Mouse (Mus musculus): Measurements from ENCODE around the gene Zfp108. TPM values are rescaled to one million over a fixed set of nuclear protein-coding genes. Genes with fewer than 3 reads are reported as not detected.
A peak's percentile ranks its signal among the peaks of the same experiment; 100 is the strongest.

Gene Zfp108
- polyA plus RNA-seq, 1 experiment, result 4.4 TPM

DNA sequence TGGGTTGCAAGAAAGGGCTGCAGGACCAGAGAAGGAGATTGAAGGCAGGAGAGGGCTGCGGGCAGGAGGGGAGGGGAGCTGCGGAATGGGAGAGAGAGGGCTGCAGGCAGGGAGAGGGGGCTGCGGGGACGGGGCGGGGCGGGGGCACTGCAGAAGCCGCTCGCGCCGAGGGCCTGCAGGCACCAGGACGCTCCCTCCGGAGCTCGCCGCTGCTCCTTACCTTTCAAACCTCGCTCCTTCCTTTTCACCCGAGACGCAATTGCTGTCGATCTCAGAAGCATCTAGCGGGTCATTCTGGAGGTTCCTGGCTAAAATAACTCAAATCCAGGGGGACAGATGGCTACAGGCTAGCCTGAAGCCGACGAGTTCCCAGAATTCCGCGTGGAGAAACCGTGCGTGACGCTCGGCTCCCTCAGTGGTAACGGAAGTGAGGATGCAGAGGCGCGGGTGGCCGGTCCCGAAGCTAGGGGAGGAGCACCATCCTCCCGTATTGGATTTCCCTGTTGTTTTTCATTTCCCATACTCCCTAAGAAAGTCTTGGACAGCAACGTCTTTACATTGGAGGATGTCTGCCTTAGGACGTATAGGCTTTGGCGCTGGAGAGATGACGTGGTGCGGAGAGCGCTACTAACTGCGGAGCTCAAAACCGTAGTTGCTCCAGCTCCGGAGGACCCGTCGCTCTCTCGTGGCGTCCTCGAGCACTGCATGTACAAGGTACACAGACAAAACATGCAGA, 44.5 kb downstream of the Zfp108 start:
- DNase-seq (ENCODE audit: low read depth), result peak; percentile 98
- TF ChIP-seq POLR2A (IDR thresholded peaks at IDR 0.05; ENCODE audit: borderline replicate concordance, extremely low read depth, insufficient read depth, insufficient read length, poor library complexity, severe bottlenecking) (peak; percentile 11; the same call in 1 of the 2 replicates), CTCF (IDR thresholded peaks at IDR 0.05; ENCODE audit: borderline replicate concordance, extremely low read depth, insufficient read depth, insufficient read length) (peak; percentile 60)

DNA sequence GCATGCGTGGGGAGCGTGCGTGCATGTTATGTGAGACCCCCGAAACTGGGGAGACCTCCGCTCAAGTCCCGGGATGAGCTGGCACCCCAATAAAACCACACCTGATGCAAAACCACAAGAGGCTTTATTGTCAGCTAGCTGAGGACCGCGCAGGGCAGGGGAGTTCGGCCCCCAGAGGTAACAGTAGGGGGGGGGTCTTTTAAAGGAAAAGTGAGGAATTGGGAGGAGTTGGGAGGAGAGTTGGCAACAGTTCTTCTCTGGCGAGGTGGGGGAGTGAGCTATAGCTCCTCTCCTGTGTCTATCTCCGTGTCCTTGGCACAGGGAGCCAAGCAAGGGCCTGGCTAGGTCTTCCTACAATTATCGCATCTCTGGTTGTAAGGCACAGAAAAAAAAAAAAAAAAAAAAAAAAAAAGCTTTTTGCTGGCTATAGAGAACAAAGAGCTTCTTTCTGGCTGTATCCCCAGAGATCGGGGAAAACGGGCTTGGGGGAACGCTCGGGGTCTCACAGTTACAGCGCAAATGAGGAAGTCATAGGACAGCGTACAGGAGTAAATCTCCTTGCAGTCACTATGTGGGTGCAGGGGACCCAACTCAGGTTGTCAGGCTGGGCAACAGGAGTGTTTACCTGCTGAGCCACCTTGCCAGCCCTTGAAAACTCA, 45.4 kb downstream of the Zfp108 start:
- no peak for TF ChIP-seq POLR2A (IDR thresholded peaks at IDR 0.05; ENCODE audit: borderline replicate concordance, extremely low read depth, insufficient read depth, insufficient read length, poor library complexity, severe bottlenecking)
- no peak for TF ChIP-seq CTCF (IDR thresholded peaks at IDR 0.05; ENCODE audit: borderline replicate concordance, extremely low read depth, insufficient read depth, insufficient read length)
- peak; percentile 68 for DNase-seq (ENCODE audit: low read depth)

DNA sequence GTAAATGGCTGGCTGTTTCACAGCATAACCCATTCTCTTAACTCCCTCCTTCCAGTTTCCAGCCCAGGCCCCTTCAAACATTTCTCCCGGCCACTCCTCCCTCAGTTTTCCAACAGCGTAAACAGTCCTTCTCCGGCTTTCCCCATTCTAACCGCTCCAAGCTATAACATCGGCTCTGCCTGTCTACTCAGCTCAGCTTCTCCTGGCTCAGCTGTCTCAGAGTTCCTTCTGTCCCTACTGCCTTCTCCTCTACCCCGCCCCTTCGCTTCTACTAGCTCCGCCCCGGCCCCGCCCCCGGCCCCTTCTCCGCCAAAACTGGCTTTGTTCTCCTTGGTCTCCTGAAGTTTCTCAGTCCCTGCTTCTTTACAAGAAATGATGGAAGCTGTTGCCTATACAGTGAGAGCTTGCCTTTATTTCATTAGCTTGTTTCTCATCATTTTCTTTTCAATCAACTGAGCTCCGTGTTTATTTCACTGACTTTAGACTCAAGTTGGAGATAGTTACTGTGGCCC, 46.2 kb downstream of the Zfp108 start, which contains the start of gene Zfp61:
Gene Zfp61, minus strand, starts transcription at position 462 of the 512 bp plus-strand sequence.
- TF ChIP-seq POLR2A (IDR thresholded peaks at IDR 0.05; ENCODE audit: borderline replicate concordance, extremely low read depth, insufficient read depth, insufficient read length, poor library complexity, severe bottlenecking) (peak; percentile 29; the same call in 1 of the 2 replicates), CTCF (IDR thresholded peaks at IDR 0.05; ENCODE audit: borderline replicate concordance, extremely low read depth, insufficient read depth, insufficient read length) (no peak)
- DNase-seq (ENCODE audit: low read depth), result peak; percentile 92

Other genes with a start within 250 kb of the Zfp108 start
- gene Vmn1r183, start 201.5 kb upstream of the Zfp108 start, polyA plus RNA-seq (2012; rRNA removed), result not detected in 2 replicates
- gene Zfp180, start 172.9 kb upstream of the Zfp108 start, polyA plus RNA-seq (2012; rRNA removed), result 35.8 and 39.9 TPM in 2 replicates
- 5.7 and 6.0 TPM in 2 replicates for gene Zfp112, start 142.5 kb upstream of the Zfp108 start, polyA plus RNA-seq (2012; rRNA removed)
- gene Zfp235, start 120.6 kb upstream of the Zfp108 start, polyA plus RNA-seq (2012; rRNA removed), result 16.3 and 18.2 TPM in 2 replicates
- 2.1 and 2.5 TPM in 2 replicates for gene Zfp114, start 79.7 kb upstream of the Zfp108 start, polyA plus RNA-seq (2012; rRNA removed)
- 4.7 and 4.8 TPM in 2 replicates for gene Zfp111, start 43.4 kb upstream of the Zfp108 start, polyA plus RNA-seq (2012; rRNA removed)
- 3.3 and 3.5 TPM in 2 replicates for gene Zfp109, start 17.2 kb upstream of the Zfp108 start, polyA plus RNA-seq (2012; rRNA removed)
- gene Zfp93, start 15.6 kb downstream of the Zfp108 start, polyA plus RNA-seq (2012; rRNA removed), result 6.9 and 7.4 TPM in 2 replicates
- 33.9 and 39.2 TPM in 2 replicates for gene Zfp61, start 46.4 kb downstream of the Zfp108 start, polyA plus RNA-seq (2012; rRNA removed)
- gene Zfp94, start 61.9 kb downstream of the Zfp108 start, polyA plus RNA-seq (2012; rRNA removed), result 19.3 and 26.9 TPM in 2 replicates
- gene Tescl, start 79.1 kb downstream of the Zfp108 start, polyA plus RNA-seq (2012; rRNA removed), result 0.19 and 0.23 TPM in 2 replicates
- gene Lypd5, start 94.4 kb downstream of the Zfp108 start, polyA plus RNA-seq (2012; rRNA removed), result 0.07 and 0.11 TPM in 2 replicates
- gene Kcnn4, start 115.5 kb downstream of the Zfp108 start, polyA plus RNA-seq (2012; rRNA removed), result 0.76 and 1.4 TPM in 2 replicates
- 66.2 and 69.6 TPM in 2 replicates for gene Smg9, start 144.8 kb downstream of the Zfp108 start, polyA plus RNA-seq (2012; rRNA removed)
- 0.05 TPM in 1 of 2 replicates, not detected in the other for gene Irgc1, start 197.5 kb downstream of the Zfp108 start, polyA plus RNA-seq (2012; rRNA removed)
- 1.4 and 2.1 TPM in 2 replicates for gene Plaur, start 207.7 kb downstream of the Zfp108 start, polyA plus RNA-seq (2012; rRNA removed)
- 178 and 268 TPM in 2 replicates for gene Cadm4, start 227.2 kb downstream of the Zfp108 start, polyA plus RNA-seq (2012; rRNA removed)